Mouse (Mus musculus) lung, embryonic 15.5 days (tissue): ENCODE data around the gene Baz1b. TPM values are rescaled to one million over a fixed set of nuclear protein-coding genes. Genes with fewer than 3 reads are reported as not detected.
"Not testable (repeated sequence)": the region's sequence is repeated elsewhere in the genome, so short reads cannot be mapped to it uniquely, and the experiment has no call there.

Source experiments
- ATAC-seq: fragments of 200-750 bp; cut with Nextera tagmentation; 2 replicates; pipeline ENCODE4 v1.8.0; 2017; ENCODE audit warnings: moderate number of reproducible peaks, borderline replicate concordance; ENCODE audit not compliant: low FRiP score, low TSS enrichment; ENCODE audit errors: extremely low read depth
- H3K27ac ChIP-seq: fragments of 300-500 bp; sonication (generic); 2 replicates; pipeline ENCODE4 v1.5.1; 2015; ENCODE audit warnings: moderate library complexity, mild to moderate bottlenecking, inconsistent platforms
- H3K27me3 ChIP-seq: fragments of 300-500 bp; sonication (generic); 2 replicates; pipeline ENCODE4 v1.6.1; 2015; ENCODE audit warnings: inconsistent platforms
- H3K36me3 ChIP-seq: fragments of 300-500 bp; sonication (generic); 2 replicates; pipeline ENCODE4 v1.6.1; 2015; ENCODE audit warnings: inconsistent platforms
- H3K4me1 ChIP-seq: fragments of 300-500 bp; sonication (generic); 2 replicates; pipeline ENCODE4 v1.6.1; 2015; ENCODE audit warnings: inconsistent platforms
- H3K4me2 ChIP-seq: fragments of 300-500 bp; sonication (generic); 2 replicates; pipeline ENCODE4 v1.6.1; 2015; ENCODE audit warnings: inconsistent platforms, mild to moderate bottlenecking, moderate library complexity
- H3K4me3 ChIP-seq: fragments of 300-500 bp; sonication (generic); 2 replicates; pipeline ENCODE4 v1.5.1; 2015; ENCODE audit warnings: mild to moderate bottlenecking, inconsistent platforms
- H3K9ac ChIP-seq: fragments of 300-500 bp; sonication (generic); 2 replicates; pipeline ENCODE4 v1.6.1; 2015; ENCODE audit warnings: inconsistent platforms
- H3K9me3 ChIP-seq: fragments of 300-500 bp; sonication (generic); 2 replicates; pipeline ENCODE4 v1.6.1; 2016; ENCODE audit warnings: inconsistent platforms
- WGBS: fragments of 180-500 bp; shearing (Covaris S2); methylation state at CpG from one replicate; pipeline ENCODE4 v1.1.7; 2015; 5-methylcytosine and 5-hydroxymethylcytosine counted together
- polyA plus RNA-seq: library from polyadenylated mRNA; unstranded; fragments of >200 nt; fragmentation: Nextera tagmentation; extraction: Ambion mirVana; gene quantifications from 2 replicates; pipeline ENCODE4 v1.2.1, GENCODE M21; 2015

Baz1b gene
- polyA plus RNA-seq, 1 experiment from 2014 or later = 47.9 TPM

DNA sequence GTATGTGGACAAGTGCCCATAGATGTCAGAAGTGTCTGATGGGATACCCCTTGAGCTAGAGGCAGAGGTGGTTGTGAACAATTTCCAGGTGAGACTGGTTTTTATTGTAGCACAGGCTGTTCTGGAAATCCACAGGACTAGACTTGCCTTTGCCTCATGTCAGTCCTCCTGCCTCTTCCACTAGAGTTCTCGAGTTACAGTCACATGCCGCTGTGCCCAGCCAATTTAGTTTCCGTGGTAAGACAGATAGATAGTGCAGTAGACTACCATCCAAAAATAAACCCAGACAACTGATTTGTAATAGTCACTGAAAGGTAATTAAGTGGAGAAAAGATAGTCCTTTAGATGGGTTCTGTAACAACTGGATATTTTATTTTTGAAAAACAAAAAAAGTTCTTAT, 15.7 kb downstream of the Baz1b start:
- ATAC-seq = no peak
- no peak overlapping the region for H3K4me2 ChIP-seq
- H3K27me3 ChIP-seq = no peaks in the 10 kb centered on the region
- no peaks in the 10 kb centered on the region for H3K4me1 ChIP-seq
- no peak overlapping the region for H3K9ac ChIP-seq
- H3K9me3 ChIP-seq = no peaks in the 10 kb centered on the region
- H3K36me3 ChIP-seq = peaks cover 82% of the 10 kb centered on the region
- WGBS = 71% methylated on average over 3 of the region's 3 CpGs
- H3K4me3 ChIP-seq = no peak overlapping the region
- H3K27ac ChIP-seq = no peak overlapping the region

GRCm38 (mm10) chr5:135208197-135208596, 21.1 kb downstream of the Baz1b start:
- Histone ChIP-seq H3K9ac (no peak overlapping the region), H3K36me3 (peaks cover 90% of the 10 kb centered on the region), H3K4me2 (no peak overlapping the region), H3K27ac (no peak overlapping the region), H3K4me3 (no peak overlapping the region), H3K9me3 (no peaks in the 10 kb centered on the region), H3K4me1 (no peaks in the 10 kb centered on the region), H3K27me3 (no peaks in the 10 kb centered on the region)
- WGBS = 86% methylated on average over 1 of the region's 1 CpGs
- ATAC-seq = no peak

DNA sequence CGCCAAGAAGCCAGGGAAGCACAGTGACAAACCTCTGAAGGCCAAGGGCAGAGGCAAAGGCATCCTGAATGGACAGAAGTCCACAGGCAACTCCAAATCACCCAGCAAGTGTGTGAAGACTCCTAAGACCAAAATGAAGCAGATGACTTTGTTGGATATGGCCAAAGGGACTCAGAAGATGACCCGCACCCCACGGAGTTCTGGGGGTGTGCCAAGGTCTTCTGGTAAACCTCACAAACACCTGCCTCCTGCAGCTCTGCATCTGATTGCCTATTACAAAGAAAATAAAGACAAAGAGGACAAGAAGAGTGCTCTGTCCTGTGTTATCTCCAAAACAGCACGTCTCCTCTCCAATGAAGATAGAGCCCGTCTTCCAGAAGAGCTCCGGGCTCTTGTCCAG, 29.8 kb downstream of the Baz1b start:
- H3K27me3 ChIP-seq = no peaks in the 10 kb centered on the region
- no peaks in the 10 kb centered on the region for H3K9me3 ChIP-seq
- WGBS = 86% methylated on average over 6 of the region's 6 CpGs
- H3K27ac ChIP-seq = no peak overlapping the region
- H3K9ac ChIP-seq = no peak overlapping the region
- no peak overlapping the region for H3K4me2 ChIP-seq
- H3K4me1 ChIP-seq = no peaks in the 10 kb centered on the region
- ATAC-seq = no peak
- no peak overlapping the region for H3K4me3 ChIP-seq
- H3K36me3 ChIP-seq = peaks cover 94% of the 10 kb centered on the region

GRCm38 (mm10) chr5:135220941-135221340, 33.9 kb downstream of the Baz1b start:
- Histone ChIP-seq H3K4me3 (no peak overlapping the region), H3K4me1 (no peaks in the 10 kb centered on the region), H3K9ac (no peak overlapping the region), H3K36me3 (peaks cover 88% of the 10 kb centered on the region), H3K27me3 (no peaks in the 10 kb centered on the region), H3K9me3 (no peaks in the 10 kb centered on the region), H3K27ac (no peak overlapping the region), H3K4me2 (no peak overlapping the region)
- no peak for ATAC-seq

DNA sequence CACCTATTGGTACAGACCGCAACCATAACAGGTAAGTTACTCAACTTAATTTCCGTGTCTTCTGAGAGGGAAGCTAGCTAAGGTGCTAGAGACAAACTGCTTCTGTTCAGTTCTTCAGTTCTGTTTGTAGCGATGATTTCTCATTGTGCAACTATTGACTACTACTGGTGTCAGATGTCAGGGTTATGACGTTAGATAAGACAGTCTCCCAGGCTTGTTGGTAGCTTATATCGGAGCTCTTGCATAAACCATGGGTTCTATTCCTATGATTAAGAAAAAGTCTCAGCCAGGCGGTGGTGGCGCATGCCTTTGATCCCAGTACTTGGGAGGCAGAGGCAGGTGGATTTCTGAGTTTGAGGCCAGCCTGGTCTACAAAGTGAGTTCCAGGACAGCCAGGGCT, 35.0 kb downstream of the Baz1b start:
- H3K4me3 ChIP-seq = no peak overlapping the region
- no peak overlapping the region for H3K9ac ChIP-seq
- no peak overlapping the region for H3K27ac ChIP-seq
- H3K4me1 ChIP-seq = no peaks in the 10 kb centered on the region
- no peaks in the 10 kb centered on the region for H3K27me3 ChIP-seq
- no peak for ATAC-seq
- no peaks in the 10 kb centered on the region for H3K9me3 ChIP-seq
- H3K4me2 ChIP-seq = no peak overlapping the region
- WGBS = 84% methylated on average over 7 of the region's 7 CpGs
- peaks cover 86% of the 10 kb centered on the region for H3K36me3 ChIP-seq

GRCm38 (mm10) chr5:135224169-135224568, 37.1 kb downstream of the Baz1b start:
- no peak overlapping the region for H3K4me3 ChIP-seq
- H3K9ac ChIP-seq = no peak overlapping the region
- no peak overlapping the region for H3K27ac ChIP-seq
- H3K4me1 ChIP-seq = no peaks in the 10 kb centered on the region
- WGBS = 93% methylated on average over 3 of the region's 3 CpGs
- ATAC-seq = no peak
- H3K27me3 ChIP-seq = no peaks in the 10 kb centered on the region
- no peak overlapping the region for H3K4me2 ChIP-seq
- peaks cover 84% of the 10 kb centered on the region for H3K36me3 ChIP-seq
- H3K9me3 ChIP-seq = no peaks in the 10 kb centered on the region

DNA sequence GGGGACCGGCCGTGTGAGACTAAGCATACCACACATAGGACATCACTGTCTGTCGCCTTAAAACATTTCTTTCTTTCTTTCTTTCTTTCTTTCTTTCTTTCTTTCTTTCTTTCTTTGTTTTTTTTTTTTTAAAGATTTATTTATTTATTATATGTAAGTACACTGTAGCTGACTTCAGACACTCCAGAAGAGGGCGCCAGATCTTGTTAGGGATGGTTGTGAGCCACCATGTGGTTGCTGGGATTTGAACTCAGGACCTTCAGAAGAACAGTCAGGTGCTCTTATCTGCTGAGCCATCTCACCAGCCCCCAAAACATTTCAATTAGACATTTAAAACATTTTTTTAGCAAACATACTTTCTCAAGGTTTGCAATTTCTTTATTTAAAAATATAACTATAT, 38.8 kb downstream of the Baz1b start:
- 93% methylated on average over 4 of the region's 4 CpGs for WGBS
- not testable (repeated sequence) for ATAC-seq, H3K9ac ChIP-seq

DNA sequence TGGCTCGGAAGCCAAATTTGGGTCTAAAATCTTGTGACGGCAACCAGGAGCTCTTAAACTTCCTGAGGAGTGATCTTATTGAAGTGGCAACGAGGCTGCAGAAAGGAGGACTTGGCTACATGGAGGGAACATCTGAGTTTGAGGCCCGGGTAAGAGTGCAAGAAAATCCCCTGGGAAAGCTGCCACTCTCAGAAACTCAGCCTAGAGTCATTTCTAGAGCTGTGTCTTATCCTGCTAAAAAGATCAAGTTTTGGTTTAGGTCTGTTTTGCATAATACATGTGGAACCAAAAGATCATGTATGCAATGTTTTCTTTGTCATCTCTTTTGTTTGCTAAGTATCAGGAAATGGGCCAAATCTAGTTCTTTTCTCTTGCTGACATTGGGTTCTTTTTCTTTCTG, 43.1 kb downstream of the Baz1b start:
- Histone ChIP-seq H3K9me3 (no peaks in the 10 kb centered on the region), H3K4me3 (no peak overlapping the region), H3K9ac (no peak overlapping the region), H3K27me3 (no peaks in the 10 kb centered on the region), H3K36me3 (peaks cover 91% of the 10 kb centered on the region), H3K27ac (no peak overlapping the region), H3K4me2 (no peak overlapping the region), H3K4me1 (no peaks in the 10 kb centered on the region)
- ATAC-seq = no peak
- 86% methylated on average over 4 of the region's 4 CpGs for WGBS

More for the DNA sequence above, 38.8 kb downstream of the Baz1b start:
- H3K36me3 ChIP-seq = peaks cover 87% of the 10 kb centered on the region
- not testable (repeated sequence) for H3K4me1 ChIP-seq, H3K27ac ChIP-seq, H3K4me3 ChIP-seq, H3K4me2 ChIP-seq, H3K27me3 ChIP-seq, H3K9me3 ChIP-seq

DNA sequence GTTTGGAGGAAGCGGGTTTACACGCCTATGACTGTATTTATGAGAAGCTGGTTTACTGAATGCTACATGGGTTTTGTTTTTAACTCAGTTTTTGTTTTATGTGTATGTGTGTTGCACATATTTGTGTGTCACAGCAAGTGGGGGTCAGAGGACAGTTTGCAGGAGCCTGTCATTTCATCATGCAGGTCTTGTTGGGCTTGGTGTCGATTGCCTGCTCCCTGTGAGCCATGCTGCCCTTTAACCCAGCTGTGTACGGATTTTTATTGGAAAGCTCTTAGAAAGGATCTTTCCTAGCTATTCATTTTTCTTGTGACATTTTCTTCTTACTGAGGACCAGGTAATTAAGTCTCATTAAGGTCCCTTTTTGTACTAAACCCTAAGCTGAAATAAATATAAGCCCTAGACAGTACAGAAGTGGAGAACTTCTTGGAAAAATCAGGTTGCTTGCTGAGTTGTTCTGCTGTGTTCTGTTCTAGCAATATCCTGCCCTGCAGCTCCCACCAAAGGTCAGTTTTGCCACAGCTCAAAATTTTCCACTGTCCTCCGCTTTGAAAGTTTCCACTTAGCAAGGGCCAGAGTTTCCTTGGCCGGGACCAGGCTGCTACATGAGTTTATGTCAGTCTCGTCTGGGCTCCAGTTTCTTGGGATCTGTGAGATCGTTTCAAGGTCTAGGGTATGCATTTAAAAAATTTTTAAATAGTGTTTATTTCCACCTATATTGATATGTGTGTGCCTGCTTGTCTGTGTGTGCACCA, 46.3 kb downstream of the Baz1b start:
- no peak overlapping the region for H3K4me3 ChIP-seq
- H3K27me3 ChIP-seq = no peaks in the 10 kb centered on the region
- WGBS = 89% methylated on average over 8 of the region's 8 CpGs
- H3K4me1 ChIP-seq = no peaks in the 10 kb centered on the region
- no peak overlapping the region for H3K9ac ChIP-seq
- H3K4me2 ChIP-seq = no peak overlapping the region
- H3K9me3 ChIP-seq = no peaks in the 10 kb centered on the region
- no peak for ATAC-seq
- H3K27ac ChIP-seq = no peak overlapping the region
- H3K36me3 ChIP-seq = peaks cover 95% of the 10 kb centered on the region

DNA sequence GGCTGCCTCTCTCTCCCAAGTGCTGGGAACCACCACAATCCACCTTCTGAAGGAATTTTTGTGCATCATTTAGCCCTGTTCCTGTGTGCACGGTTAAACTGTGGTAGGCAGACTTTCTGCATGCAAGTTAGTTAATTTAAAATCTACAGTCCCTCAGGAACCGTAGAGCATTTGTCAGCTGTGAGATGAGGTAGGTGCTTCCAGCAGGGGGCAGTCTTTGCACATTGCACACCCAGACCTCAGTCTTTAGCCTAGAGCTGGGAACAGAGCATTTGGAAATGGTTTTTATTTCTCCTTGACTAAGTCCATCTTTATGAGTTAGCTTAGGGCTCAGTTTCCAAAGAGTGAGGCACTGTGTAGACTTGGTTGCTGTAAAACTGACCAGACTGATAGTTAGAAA, 49.5 kb downstream of the Baz1b start:
- Histone ChIP-seq H3K27me3 (no peaks in the 10 kb centered on the region), H3K4me1 (no peaks in the 10 kb centered on the region), H3K4me3 (no peak overlapping the region), H3K9ac (no peak overlapping the region), H3K9me3 (no peaks in the 10 kb centered on the region), H3K36me3 (peaks cover 98% of the 10 kb centered on the region), H3K27ac (no peak overlapping the region), H3K4me2 (no peak overlapping the region)
- 17% methylated on average over 2 of the region's 2 CpGs for WGBS
- no peak for ATAC-seq

- Histone ChIP-seq H3K4me2 (no peak overlapping the region), H3K9me3 (no peaks in the 10 kb centered on the region), H3K4me1 (no peaks in the 10 kb centered on the region), H3K27me3 (no peaks in the 10 kb centered on the region), H3K27ac (no peak overlapping the region), H3K4me3 (no peak overlapping the region), H3K36me3 (peaks cover 96% of the 10 kb centered on the region), H3K9ac (no peak overlapping the region)
- WGBS = 83% methylated on average over 2 of the region's 2 CpGs
- ATAC-seq = no peak
Observed at GRCm38 (mm10) chr5:135238832-135239231, 51.8 kb downstream of the Baz1b start.

DNA sequence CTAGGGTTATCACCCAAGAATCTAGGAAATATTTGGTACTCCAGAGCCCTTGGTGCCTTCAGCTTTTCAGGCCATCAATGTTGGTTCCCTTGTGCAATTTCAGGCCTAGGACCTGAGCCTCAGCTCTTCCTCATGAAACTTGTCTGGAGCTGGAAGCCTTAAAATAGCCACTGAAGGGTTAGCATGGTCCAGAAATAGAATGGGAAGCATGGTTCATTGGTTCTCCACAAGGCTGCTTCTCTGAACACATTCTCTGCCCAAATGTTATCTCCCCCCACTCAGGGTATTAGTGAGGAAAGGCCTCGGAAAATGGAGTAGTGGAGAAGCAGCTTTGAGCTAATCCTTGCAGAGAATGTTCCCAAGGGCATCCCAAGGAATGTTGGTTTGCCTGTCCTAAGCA, 54.4 kb downstream of the Baz1b start:
- Histone ChIP-seq H3K36me3 (peaks cover 99% of the 10 kb centered on the region), H3K4me2 (no peak overlapping the region), H3K4me1 (no peaks in the 10 kb centered on the region), H3K27me3 (no peaks in the 10 kb centered on the region), H3K9me3 (no peaks in the 10 kb centered on the region), H3K9ac (no peak overlapping the region), H3K4me3 (no peak overlapping the region), H3K27ac (no peak overlapping the region)
- no peak for ATAC-seq
- WGBS = 79% methylated on average over 1 of the region's 1 CpGs

DNA sequence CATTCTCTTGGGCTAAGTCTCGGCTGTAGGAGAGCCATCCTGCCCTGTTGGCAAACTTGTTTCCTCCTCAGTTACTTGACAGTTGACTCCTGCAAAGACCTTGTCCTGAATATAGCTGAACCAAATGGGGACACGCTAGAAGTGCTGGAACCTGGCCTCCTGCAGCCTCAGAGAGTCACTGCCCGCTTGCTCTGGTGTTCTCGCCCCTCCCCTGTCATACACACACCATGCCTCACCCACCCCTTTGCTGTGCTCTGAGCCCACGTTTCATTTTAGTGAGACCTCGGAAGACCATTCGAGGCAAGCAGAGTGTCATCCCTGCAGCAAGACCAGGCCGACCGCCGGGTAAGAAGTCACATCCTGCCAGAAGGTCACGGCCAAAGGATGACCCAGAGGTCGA, 55.1 kb downstream of the Baz1b start:
- peaks cover 98% of the 10 kb centered on the region for H3K36me3 ChIP-seq
- H3K27me3 ChIP-seq = no peaks in the 10 kb centered on the region
- H3K4me2 ChIP-seq = no peak overlapping the region
- no peak overlapping the region for H3K27ac ChIP-seq
- no peak overlapping the region for H3K4me3 ChIP-seq
- no peaks in the 10 kb centered on the region for H3K4me1 ChIP-seq
- H3K9ac ChIP-seq = no peak overlapping the region
- 83% methylated on average over 12 of the region's 12 CpGs for WGBS
- no peaks in the 10 kb centered on the region for H3K9me3 ChIP-seq
- ATAC-seq = no peak
